Mouse (Mus musculus) gastrocnemius, adult 18-20 months (tissue): ENCODE measurements around the gene S100a5. TPM values are rescaled to one million over a fixed set of nuclear protein-coding genes. Genes with fewer than 3 reads are reported as not detected.
A peak's percentile ranks its signal among the peaks of the same experiment; 100 is the strongest.

Experiments
- DNase-seq: peaks from one replicate; pipeline ENCODE4 v3.0.0; 2021; ENCODE audit warnings: low spot score
- total RNA-seq, 2 experiments: library from RNA; stranded (reverse); gene quantifications; 2 replicates each; pipeline ENCODE4 v1.2.3; 2021

The S100a5 gene
- total RNA-seq, 2 experiments from 2014 or later: 2.5 TPM; not detected in 1

DNA sequence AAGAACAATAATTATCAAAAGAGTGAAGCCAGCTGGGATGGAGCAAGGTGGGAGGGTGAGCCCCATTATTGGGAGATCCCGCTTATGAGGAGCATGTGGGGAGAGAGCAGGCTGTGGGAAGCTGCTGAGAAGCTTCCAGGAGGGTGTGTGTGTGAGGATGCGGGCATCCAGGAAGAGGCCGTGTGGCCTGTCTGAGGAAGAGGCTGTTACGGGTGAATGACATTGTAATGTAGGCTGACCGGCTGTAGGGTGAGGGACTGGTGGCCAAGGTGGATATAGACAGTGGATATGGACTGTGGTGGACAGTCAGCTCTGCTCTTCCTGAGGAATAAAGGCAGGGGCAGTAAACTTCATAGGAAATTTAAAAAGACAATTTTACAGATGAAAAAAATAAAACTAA lies 17.2 kb downstream of the S100a5 start:
- no peak for DNase-seq

- no peak for DNase-seq
Observed at GRCm38 (mm10) chr3:90626266-90627021, 18.1 kb downstream of the S100a5 start.

DNA sequence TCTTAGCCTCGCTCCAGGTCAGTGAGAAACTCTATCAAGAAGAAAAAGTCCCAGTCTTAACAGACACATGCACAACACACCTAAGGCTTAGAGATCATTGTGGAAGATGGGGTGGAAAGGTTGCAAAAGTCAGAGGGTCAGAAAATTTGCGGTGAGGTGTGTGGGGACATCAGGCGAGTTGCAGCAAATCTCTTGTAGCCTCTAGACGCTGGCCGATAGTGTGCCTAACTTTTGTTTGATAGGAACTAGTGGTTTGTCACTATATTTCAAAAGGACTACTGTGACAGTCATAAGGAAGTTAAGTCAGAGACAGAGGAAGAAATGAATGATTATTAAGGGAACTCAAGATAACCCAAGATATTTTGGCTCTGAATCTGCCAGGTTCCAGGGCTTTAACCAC lies 19.0 kb downstream of the S100a5 start:
- no peak for DNase-seq

- DNase-seq: no peak
Observed at GRCm38 (mm10) chr3:90627807-90628206, 19.5 kb downstream of the S100a5 start.

GRCm38 (mm10) chr3:90629298-90629697 lies 21.0 kb downstream of the S100a5 start:
- no peak for DNase-seq

DNA sequence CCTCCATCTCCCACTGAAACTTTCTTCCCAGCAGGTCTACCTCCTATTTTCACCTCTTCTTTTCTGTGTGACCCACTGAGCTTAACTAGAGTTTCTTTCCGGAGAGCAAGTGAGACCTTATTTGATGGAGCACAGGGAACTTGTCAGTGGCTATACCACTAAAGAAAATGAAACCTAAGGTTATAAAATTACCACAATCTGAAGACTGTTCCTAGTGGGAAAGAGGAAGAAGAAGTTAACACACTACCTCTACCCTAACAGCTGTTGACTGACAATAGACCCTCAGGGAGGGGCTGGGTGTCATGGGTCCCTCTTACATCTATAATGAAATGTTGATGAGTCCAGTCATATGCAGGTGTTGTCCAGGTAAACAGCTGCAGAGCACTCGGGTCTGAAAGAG lies 23.7 kb downstream of the S100a5 start:
- no peak for DNase-seq

DNA sequence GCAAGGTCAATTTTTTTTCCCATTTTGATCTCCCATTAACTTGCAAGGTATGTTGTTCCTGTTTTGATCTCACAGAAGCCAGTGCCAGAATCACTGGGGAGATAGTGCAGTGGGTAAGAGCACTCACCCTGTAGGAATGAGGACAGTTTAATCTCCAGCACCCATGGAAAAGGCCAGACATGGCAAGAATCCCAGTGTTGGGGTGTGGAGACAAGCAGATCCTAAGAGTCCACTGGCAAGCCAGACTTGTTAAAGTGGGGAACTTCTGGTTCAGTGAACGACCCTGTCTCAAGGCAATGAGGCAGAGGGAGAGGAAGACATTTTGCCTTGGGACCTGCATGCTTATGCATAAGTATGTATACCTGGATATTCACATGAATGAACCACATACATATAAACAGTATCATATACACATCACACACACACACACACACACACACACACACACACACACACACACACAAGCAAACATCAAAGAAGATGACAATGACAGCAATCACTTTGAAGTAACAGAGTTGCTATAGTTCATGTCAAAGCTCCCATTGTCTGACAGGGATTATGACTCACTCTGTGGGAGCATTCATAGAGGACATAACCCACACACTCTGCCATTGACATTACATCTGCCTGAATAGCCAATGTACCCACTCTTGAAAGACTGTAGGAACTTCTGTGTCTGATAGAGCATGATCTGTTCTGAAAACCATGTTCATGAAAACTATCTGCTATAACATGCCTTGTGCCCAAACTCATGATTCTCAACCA lies 30.4 kb downstream of the S100a5 start:
- no peak for DNase-seq

DNA sequence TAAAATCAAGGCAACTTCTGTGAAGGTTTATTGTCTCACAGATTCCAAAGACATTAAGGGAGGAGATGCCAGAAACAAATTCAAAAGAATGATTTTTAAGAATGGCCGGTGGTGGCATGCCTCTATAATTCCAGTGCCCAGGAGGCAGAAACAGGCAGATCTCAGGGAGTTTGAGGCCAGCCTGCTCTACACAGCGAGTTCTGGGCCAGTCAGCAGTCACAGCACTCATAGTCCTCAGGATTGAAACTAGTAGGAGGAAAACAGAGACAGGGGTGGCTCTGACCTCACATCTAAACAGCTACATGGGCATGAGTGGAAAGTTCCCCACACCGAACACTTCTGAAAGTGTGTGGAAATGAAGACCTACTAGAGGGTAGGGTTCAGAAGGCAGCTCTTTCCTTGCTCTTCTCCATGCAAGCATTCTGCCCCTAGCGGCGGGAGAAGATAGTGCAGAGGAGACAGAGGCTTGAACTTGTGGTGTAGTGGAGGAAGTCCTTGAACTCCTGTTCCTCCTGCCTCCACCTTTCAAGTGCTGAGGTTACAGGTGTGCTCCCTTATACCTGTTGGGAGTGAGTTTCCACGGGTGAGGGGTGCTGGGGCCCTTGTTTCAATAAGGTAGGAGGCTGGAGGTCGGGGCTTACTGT lies 31.3 kb downstream of the S100a5 start:
- peak; percentile 14 for DNase-seq

GRCm38 (mm10) chr3:90640981-90641380 lies 32.7 kb downstream of the S100a5 start:
- DNase-seq: no peak

- peak; percentile 47 for DNase-seq
Observed at GRCm38 (mm10) chr3:90644220-90644619, 35.9 kb downstream of the S100a5 start.

DNA sequence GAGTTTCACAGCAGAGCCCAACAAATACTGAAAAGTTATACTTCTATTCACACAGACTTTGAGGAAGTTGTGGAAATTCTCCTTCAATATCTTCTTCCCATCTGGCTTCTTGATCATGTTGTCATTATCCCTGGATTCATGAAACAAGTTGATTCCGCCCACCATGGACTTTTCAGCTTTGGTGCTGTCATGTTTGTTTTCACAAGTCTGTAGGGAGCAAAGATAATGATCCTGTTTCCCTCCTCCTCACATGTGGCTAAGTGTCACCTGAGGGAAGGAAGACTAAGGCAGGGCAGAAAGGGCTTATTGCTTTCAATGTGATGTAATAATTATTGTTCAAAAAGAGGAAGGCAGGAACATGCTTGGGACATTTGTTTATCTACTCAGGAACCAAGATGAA lies 39.0 kb downstream of the S100a5 start:
- DNase-seq: no peak

DNA sequence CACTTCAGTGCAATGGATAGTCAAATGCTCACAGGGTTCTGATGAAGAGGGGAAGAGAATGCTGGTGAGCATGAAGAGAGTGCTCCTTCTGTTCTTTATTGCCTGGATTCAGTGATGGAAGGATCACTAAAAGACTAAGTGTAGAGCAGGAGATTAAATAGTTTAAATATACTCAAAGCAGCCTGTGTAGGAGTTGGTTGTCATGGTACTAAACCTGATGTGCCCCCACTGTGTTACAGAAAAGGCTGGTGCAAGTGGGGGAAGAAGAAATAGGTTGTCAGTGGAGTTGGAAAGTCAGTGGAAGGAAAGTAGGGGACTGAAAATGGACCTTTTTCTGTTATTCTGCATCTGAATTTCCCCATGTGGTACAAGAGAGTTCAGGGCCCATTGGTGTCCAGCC lies 40.7 kb downstream of the S100a5 start:
- no peak for DNase-seq

DNA sequence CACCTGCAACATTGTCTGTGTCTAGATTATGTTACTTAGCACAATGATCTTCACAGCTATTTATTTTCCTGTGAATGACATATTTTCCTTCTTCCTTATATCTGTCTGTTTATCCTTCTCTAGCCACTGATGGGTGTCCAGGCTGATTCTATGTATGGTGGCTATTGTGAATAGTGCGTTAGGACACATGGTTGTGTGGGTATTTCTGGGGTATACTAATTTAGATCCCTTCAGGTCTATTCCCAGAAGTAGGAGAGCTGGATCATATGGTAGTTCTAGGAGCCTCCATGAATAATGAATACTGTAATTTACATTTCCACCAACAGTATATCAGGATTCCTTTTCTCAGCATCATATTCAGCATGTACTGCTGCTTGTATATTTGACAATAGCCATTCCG lies 41.5 kb downstream of the S100a5 start:
- no peak for DNase-seq

- peak; percentile 74 for DNase-seq
Observed at GRCm38 (mm10) chr3:90652878-90653508, 44.7 kb downstream of the S100a5 start.

- no peak for DNase-seq
Observed at GRCm38 (mm10) chr3:90653717-90654116, 45.4 kb downstream of the S100a5 start, which contains the start of gene S100a7a. S100a7a (plus strand) TSS chr3:90654017.

GRCm38 (mm10) chr3:90657405-90657804 lies 49.1 kb downstream of the S100a5 start:
- no peak for DNase-seq

DNA sequence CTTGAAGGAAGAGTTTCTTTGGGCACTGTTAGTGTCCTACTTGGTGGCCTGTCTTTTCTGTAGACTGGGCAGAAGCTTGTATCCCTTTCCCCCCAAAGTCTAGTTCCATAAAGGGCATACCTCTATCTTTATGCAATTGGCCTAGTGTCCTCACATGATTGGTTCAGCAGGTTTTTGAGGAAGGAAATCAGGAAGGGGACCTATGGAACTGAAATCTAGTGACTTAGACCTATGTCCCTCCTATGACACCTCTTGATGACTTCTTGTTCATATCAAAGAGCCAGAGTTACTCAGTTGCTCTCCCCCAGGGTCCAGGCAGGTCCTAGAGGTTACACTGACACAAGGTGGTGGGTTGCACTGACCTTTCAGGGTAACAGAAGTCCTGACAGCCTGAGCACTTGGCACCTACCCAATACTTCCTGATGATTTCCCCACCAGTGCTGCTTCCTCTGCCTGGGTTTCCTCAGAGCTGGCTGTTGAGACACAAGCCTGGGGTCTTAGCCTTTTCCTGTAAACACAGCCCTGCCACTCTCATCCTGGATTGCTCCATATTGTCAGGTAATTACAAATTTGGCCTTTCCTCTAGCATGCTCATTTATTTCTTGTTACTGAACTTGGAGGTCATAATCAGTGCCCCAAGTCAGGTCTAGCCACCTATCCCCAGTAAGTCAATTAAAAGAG lies 51.2 kb downstream of the S100a5 start:
- DNase-seq: no peak
